Mouse (Mus musculus) liver, embryonic 11.5 days (tissue): Measurements from ENCODE around the gene Aanat. TPM values are rescaled to one million over a fixed set of nuclear protein-coding genes. Genes with fewer than 3 reads are reported as not detected.
A peak's percentile ranks its signal among the peaks of the same experiment; 100 is the strongest.

Source experiments
- ATAC-seq: fragments of 200-750 bp; cut with Nextera tagmentation; replicated peaks from 2 replicates; pipeline ENCODE4 v1.8.0; 2017; ENCODE audit warnings: moderate number of reproducible peaks, mild to moderate bottlenecking, moderate TSS enrichment, moderate library complexity; ENCODE audit not compliant: low FRiP score
- DNase-seq: peaks from one replicate; pipeline ENCODE4 v3.0.0-alpha.2; 2017; ENCODE audit warnings: low spot score
- H3K27ac ChIP-seq: fragments of 300-500 bp; sonication (generic); 2 replicates; pipeline ENCODE4 v1.5.1; 2014; ENCODE audit warnings: mild to moderate bottlenecking, low read depth, low read length, control low read depth
- H3K27me3 ChIP-seq: fragments of 300-500 bp; sonication (generic); replicated peaks from 2 replicates; pipeline ENCODE4 v1.6.1; 2014; ENCODE audit warnings: low read length, mixed read lengths; ENCODE audit not compliant: control insufficient read depth, insufficient read depth
- H3K36me3 ChIP-seq: fragments of 300-500 bp; sonication (generic); 2 replicates; pipeline ENCODE4 v1.6.1; 2014; ENCODE audit warnings: mild to moderate bottlenecking, low read length, moderate library complexity, mixed read lengths; ENCODE audit not compliant: control insufficient read depth, insufficient read depth
- H3K4me1 ChIP-seq: fragments of 300-500 bp; sonication (generic); replicated peaks from 2 replicates; pipeline ENCODE4 v1.6.1; 2014; ENCODE audit warnings: low read length, mixed read lengths; ENCODE audit not compliant: control insufficient read depth, insufficient read depth
- H3K4me2 ChIP-seq: fragments of 300-500 bp; sonication (generic); 2 replicates; pipeline ENCODE4 v1.6.1; 2014; ENCODE audit warnings: mild to moderate bottlenecking, control low read depth, moderate library complexity
- H3K4me3 ChIP-seq: fragments of 300-500 bp; sonication (generic); 2 replicates; pipeline ENCODE4 v1.5.1; 2014; ENCODE audit warnings: low read depth, low read length, control low read depth
- H3K9ac ChIP-seq: fragments of 300-500 bp; sonication (generic); 2 replicates; pipeline ENCODE4 v1.6.1; 2014; ENCODE audit warnings: low read depth, low read length, control low read depth
- H3K9me3 ChIP-seq: fragments of 300-500 bp; sonication (generic); 2 replicates; pipeline ENCODE4 v1.6.1; 2016; ENCODE audit warnings: low read length, inconsistent platforms, mixed read lengths; ENCODE audit not compliant: control insufficient read depth
- WGBS: fragments of 180-500 bp; shearing (Covaris S2); extraction: QIAGEN DNeasy Blood & Tissue Kit; methylation state at CpG from one replicate; pipeline ENCODE4 v1.1.7; 2014; 5-methylcytosine and 5-hydroxymethylcytosine counted together
- polyA plus RNA-seq: library from polyadenylated mRNA; unstranded; fragments of >200 nt; fragmentation: Nextera tagmentation; extraction: Ambion mirVana; gene quantifications from 2 replicates; pipeline ENCODE4 v1.2.1, GENCODE M21; 2014

Gene Aanat
- polyA plus RNA-seq, 1 experiment from 2014 or later = not detected

DNA sequence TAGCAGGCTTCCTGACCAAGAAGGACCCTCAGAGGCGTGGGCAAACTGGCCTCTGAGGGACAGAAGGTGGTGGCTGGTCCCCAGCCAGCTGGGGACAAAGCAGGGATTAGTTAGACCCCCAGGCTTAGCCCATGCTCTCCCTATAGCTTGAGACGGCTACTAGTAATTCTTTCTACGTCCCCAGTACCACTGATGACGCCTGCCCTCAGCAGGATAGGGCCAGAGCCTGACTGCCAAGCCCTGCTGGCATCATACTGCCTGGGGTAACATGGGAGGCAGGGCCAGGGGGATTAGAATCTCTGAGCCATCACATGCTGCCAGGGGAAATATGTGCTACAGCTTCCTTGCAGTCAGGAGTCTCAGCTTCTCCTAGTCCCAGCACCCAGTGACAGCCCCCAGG is 7.1 kb downstream of the Aanat start:
- no peak overlapping the region for H3K4me2 ChIP-seq
- H3K36me3 ChIP-seq = 0 out of 2 replicates have a peak, but pooled peaks cover 2% of the 10 kb centered on the region
- ATAC-seq (no peak), DNase-seq (no peak)
- no peaks in the 10 kb centered on the region; the same call in 1 of the 2 replicates for H3K27me3 ChIP-seq
- H3K4me3 ChIP-seq = no peak overlapping the region
- no peak overlapping the region for H3K9ac ChIP-seq
- no peaks in the 10 kb centered on the region for H3K9me3 ChIP-seq
- WGBS = 74% methylated on average over 4 of the region's 4 CpGs
- peaks cover 7% of the 10 kb centered on the region; the same call in 1 of the 2 replicates for H3K4me1 ChIP-seq
- no peak overlapping the region for H3K27ac ChIP-seq

DNA sequence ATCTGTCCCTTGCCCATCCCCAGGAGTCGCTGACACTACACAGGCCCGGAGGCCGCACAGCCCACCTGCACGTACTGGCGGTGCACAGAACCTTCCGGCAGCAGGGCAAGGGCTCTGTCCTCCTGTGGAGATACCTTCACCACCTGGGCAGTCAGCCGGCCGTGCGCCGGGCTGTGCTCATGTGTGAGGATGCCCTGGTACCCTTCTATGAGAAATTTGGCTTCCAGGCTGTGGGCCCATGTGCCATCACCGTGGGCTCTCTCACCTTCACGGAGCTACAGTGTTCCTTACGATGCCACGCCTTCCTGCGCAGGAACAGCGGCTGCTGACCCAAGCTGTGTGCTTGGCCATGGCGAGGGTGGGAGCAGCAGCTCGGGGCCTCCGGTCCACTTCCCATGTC is 10.5 kb downstream of the Aanat start:
- WGBS = 89% methylated on average over 19 of the region's 19 CpGs
- H3K27me3 ChIP-seq = no peaks in the 10 kb centered on the region
- no peak for ATAC-seq

DNA sequence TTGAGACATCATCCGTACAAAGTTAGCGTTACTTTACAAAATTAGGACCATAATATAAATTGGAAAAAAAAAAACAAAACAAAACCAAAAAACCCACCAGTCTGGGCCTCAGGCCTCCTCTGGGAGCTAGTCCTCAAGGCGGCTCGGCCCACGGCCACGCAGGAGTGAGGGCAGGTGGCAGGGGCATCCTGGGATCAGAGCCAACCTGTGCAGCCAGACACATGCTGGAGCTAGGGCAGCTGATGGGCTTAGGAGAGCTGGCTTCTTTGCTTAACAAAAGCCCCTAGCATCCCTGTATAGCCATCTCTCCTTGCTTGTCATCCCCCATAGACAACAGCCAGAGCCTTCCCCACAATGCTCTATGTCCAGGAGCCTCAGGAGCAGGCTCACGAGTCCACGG is 12.0 kb downstream of the Aanat start:
- Histone ChIP-seq H3K4me2 (no peak overlapping the region), H3K4me1 (no peaks in the 10 kb centered on the region), H3K36me3 (0 out of 2 replicates have a peak, but pooled peaks cover 2% of the 10 kb centered on the region), H3K27me3 (no peaks in the 10 kb centered on the region), H3K4me3 (no peak overlapping the region), H3K9ac (no peak overlapping the region), H3K27ac (no peak overlapping the region), H3K9me3 (no peaks in the 10 kb centered on the region)
- WGBS = 91% methylated on average over 8 of the region's 8 CpGs
- ATAC-seq (no peak), DNase-seq (no peak)

More for the DNA sequence above, 10.5 kb downstream of the Aanat start:
- Histone ChIP-seq H3K4me2 (no peak overlapping the region), H3K27ac (no peak overlapping the region), H3K4me1 (no peaks in the 10 kb centered on the region), H3K4me3 (no peak overlapping the region), H3K9ac (no peak overlapping the region), H3K36me3 (0 out of 2 replicates have a peak, but pooled peaks cover 2% of the 10 kb centered on the region), H3K9me3 (no peaks in the 10 kb centered on the region)
- DNase-seq = no peak

DNA sequence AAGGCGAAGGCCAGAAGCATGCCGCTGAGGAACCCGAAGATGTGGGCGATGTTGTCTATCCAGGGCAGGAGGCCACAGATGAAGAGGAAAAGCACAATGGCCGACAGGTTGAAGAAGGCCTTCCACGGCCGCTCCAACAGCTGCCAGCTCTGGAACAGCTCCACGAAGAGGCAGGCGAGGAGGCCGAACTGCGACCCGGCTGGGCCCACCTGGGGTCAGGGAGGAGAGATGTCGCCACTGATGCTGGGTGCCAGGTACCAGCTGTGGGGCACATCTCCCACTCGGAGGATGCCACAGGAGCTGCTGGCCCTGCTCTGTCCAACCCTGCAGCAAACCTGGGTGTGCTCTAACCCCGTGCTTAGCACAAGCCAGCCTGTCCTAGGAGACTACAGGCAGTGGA is 13.0 kb downstream of the Aanat start:
- ATAC-seq (no peak), DNase-seq (no peak)
- Histone ChIP-seq H3K9me3 (no peaks in the 10 kb centered on the region), H3K4me2 (no peak overlapping the region), H3K4me1 (no peaks in the 10 kb centered on the region), H3K4me3 (no peak overlapping the region), H3K27ac (no peak overlapping the region), H3K27me3 (no peaks in the 10 kb centered on the region), H3K36me3 (0 out of 2 replicates have a peak, but pooled peaks cover 5% of the 10 kb centered on the region), H3K9ac (no peak overlapping the region)
- WGBS = 90% methylated on average over 15 of the region's 15 CpGs

DNA sequence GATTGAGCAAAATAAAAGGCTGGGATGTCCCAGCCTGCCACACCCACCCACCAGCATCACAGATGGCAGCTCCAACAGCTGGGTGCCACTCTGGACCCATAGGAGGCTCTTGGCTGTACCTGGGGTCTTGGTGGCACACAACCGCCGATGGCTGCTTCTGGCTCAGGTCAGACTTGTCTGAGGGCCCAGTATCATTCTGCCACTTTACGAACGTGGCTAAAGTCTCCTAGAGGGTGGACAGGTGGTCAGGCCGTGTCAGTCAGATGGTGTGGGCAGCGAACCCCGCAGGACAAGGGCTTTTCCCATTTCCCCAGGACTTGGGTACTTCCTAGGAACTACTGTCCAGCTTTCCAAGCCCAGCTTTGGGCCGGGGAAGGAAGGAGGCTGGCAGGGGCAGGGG is 14.9 kb downstream of the Aanat start:
- ATAC-seq = no peak
- no peak for DNase-seq
- no peak overlapping the region for H3K4me3 ChIP-seq
- H3K9ac ChIP-seq = no peak overlapping the region
- WGBS = 94% methylated on average over 8 of the region's 8 CpGs
- no peaks in the 10 kb centered on the region for H3K9me3 ChIP-seq
- no peak overlapping the region for H3K27ac ChIP-seq
- H3K27me3 ChIP-seq = no peaks in the 10 kb centered on the region
- H3K36me3 ChIP-seq = peaks cover 8% of the 10 kb centered on the region; the same call in 1 of the 2 replicates
- no peak overlapping the region for H3K4me2 ChIP-seq
- H3K4me1 ChIP-seq = no peaks in the 10 kb centered on the region

DNA sequence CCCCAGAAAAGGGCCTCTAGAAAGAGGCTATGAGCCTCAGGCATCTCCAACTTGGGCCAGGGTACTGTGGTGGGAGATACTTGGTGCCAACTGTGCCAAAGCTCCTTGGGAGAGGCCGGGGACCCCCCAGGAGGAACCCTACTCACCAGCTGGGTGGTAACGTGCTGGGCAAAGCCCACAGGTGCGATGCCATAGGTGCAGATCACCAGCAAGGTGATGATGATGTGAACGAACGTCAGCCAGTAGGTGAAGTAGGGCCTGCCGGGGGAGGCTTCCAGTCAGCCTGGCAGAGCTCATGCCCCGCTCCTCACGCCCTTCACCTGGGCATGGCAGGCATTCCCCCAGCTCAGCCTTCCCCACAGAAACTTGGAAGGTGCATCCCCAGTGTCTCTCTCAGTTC is 15.8 kb downstream of the Aanat start:
- Histone ChIP-seq H3K36me3 (peaks cover 13% of the 10 kb centered on the region; the same call in 1 of the 2 replicates), H3K9me3 (no peaks in the 10 kb centered on the region)

DNA sequence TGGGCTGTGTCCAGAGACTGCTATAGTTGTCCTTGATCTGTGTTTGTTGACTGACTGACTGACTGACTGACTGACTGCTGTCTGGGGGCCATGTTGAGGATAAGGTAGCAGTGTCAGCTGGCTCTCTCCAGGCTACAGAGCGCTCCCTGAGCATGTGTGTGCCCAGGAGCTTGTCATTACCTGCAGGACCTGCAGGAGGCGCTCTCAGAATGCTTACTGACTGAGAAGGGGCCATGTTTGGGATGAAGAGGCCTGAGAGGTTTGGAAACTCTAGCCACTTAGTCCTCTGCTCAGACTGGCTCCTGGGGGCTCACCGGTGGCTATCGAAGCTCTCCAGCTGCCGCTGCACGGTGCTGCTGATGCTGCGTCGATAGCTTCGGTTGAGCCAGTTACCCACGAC is 17.1 kb downstream of the Aanat start:
- Histone ChIP-seq H3K27ac (no peak overlapping the region), H3K4me3 (no peak overlapping the region), H3K9ac (no peak overlapping the region), H3K27me3 (no peaks in the 10 kb centered on the region), H3K4me1 (0 out of 2 replicates have a peak, but pooled peaks cover 2% of the 10 kb centered on the region), H3K36me3 (peaks cover 11% of the 10 kb centered on the region; the same call in 1 of the 2 replicates), H3K4me2 (no peak overlapping the region), H3K9me3 (no peaks in the 10 kb centered on the region)
- ATAC-seq = peak; percentile 17; the same call in 1 of the 2 replicates
- 88% methylated on average over 10 of the region's 10 CpGs for WGBS
- no peak for DNase-seq

More for the DNA sequence above, 15.8 kb downstream of the Aanat start:
- no peak overlapping the region for H3K4me3 ChIP-seq
- H3K9ac ChIP-seq = no peak overlapping the region
- DNase-seq = no peak
- WGBS = 89% methylated on average over 8 of the region's 8 CpGs
- H3K4me1 ChIP-seq = no peaks in the 10 kb centered on the region
- H3K27ac ChIP-seq = no peak overlapping the region
- no peak for ATAC-seq
- H3K27me3 ChIP-seq = no peaks in the 10 kb centered on the region
- H3K4me2 ChIP-seq = no peak overlapping the region

DNA sequence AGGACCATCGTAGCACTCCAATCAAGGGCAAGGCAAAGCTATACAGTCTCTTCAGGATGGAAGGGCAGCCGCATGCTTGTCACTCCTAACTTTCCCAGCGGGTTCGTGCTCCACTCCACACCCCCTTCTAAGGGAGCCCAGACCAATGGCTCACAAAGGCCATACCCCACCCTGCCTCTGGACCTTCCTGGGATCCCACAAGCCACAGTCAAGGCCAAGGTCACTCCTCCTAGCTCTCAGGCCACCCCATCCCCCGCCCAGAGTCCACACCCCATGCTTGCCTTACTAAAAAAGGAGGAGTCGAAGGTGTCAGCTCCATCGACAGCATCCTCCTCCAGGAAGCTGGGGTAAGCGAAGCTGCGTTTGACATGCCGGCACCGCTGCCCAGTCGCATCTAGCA is 17.9 kb downstream of the Aanat start:
- no peak overlapping the region for H3K27ac ChIP-seq
- no peak overlapping the region for H3K4me3 ChIP-seq
- H3K4me2 ChIP-seq = no peak overlapping the region
- H3K36me3 ChIP-seq = peaks cover 10% of the 10 kb centered on the region; the same call in 1 of the 2 replicates
- no peaks in the 10 kb centered on the region for H3K9me3 ChIP-seq
- no peak for ATAC-seq
- H3K4me1 ChIP-seq = 0 out of 2 replicates have a peak, but pooled peaks cover 6% of the 10 kb centered on the region
- H3K9ac ChIP-seq = no peak overlapping the region
- DNase-seq = no peak
- WGBS = 95% methylated on average over 12 of the region's 12 CpGs
- no peaks in the 10 kb centered on the region for H3K27me3 ChIP-seq

DNA sequence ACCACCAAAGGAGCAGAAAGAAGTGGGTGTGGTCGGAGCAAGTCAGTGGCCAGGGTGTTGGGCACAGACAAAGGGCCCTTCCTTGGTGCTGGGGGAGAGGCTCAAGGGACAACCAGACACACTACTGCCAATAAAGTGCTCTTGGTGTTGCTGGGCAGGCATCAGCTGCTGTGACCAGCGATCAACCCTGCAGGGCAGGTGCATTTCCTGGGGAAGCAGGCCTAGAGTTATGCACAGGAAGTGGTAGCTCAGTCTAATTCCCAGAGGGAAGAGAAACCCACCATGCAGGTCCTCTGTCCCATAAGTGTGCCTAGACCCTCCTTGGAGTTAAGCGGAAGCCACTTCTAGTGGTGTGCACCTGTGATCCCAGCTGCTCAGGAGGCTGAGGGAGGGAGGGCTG is 21.5 kb downstream of the Aanat start:
- no peaks in the 10 kb centered on the region for H3K9me3 ChIP-seq
- no peak overlapping the region for H3K27ac ChIP-seq
- H3K4me1 ChIP-seq = peaks cover 19% of the 10 kb centered on the region; the same call in 1 of the 2 replicates
- no peaks in the 10 kb centered on the region for H3K27me3 ChIP-seq
- H3K4me2 ChIP-seq = no peak overlapping the region
- 88% methylated on average over 3 of the region's 3 CpGs for WGBS
- ATAC-seq (no peak), DNase-seq (no peak)
- H3K9ac ChIP-seq = no peak overlapping the region
- peaks cover 10% of the 10 kb centered on the region; the same call in 1 of the 2 replicates for H3K36me3 ChIP-seq
- H3K4me3 ChIP-seq = no peak overlapping the region
